Mouse (Mus musculus): ENCODE results near the gene Smarcb1.

GRCm38 (mm10) chr10:75893089-75893750, 28.2 kb downstream of the Smarcb1 start, which contains the start of gene Derl3:
- no peak for TF ChIP-seq CTCF (IDR thresholded peaks at IDR 0.05)
- TF ChIP-seq EP300 (IDR thresholded peaks at IDR 0.05) = no peak
